Mouse (Mus musculus) kidney, adult 2 months (tissue): ENCODE measurements around the gene Tmem176a.

ENCODE experiments used
- CTCF ChIP-seq: fragments of 200-500 bp; conservative IDR thresholded peaks from 2 replicates; pipeline ENCODE4 v1.5.1; 2011; ENCODE audit warnings: low read depth, mild to moderate bottlenecking, control low read depth, low read length, moderate library complexity, mixed read lengths; ENCODE audit not compliant: insufficient read depth, insufficient read length
- POLR2A ChIP-seq: fragments of 200-500 bp; IDR thresholded peaks from one replicate; pipeline ENCODE4 v1.6.1; 2011; ENCODE audit warnings: low read depth, low read length, control low read depth

DNA sequence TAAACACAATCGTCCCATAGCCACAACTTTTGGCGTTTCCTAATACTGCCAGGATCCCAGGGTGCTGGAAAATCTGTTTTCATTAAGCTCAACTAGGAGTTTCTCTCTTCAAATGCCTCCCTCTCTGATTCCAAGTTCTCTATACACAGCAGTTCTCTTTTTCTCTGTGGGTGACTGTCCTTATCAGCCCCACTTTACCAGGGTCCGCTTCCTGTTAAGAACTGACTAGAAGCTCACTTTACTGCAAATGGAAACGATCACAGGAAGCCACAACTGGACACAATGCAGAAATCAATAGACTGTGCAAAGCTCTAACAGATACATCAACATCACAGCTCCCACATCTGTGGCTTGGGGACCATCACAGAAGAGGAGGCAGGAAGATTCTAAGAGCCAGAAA lies 53.5 kb downstream of the Tmem176a start:
- TF ChIP-seq CTCF (no peak), POLR2A (no peak)
